Mouse (Mus musculus) heart, postnatal 25 days (tissue): ENCODE data around the gene Ankdd1a. TPM values are rescaled to one million over a fixed set of nuclear protein-coding genes. Genes with fewer than 3 reads are reported as not detected.

ENCODE experiments used
- DNase-seq: peaks from one replicate; pipeline ENCODE4 v3.0.0; 2022; ENCODE audit warnings: low spot score
- intact Hi-C: fragments of 180-260 bp; cut with DNase I; formaldehyde crosslinking; loops from one replicate; pipeline ENCODE4 v1.15.1; 2025
- total RNA-seq, 2 experiments: library from RNA; stranded (reverse); gene quantifications; 2 replicates each; pipeline ENCODE4 v1.2.3; 2021

Ankdd1a gene
- total RNA-seq: not detected

DNA sequence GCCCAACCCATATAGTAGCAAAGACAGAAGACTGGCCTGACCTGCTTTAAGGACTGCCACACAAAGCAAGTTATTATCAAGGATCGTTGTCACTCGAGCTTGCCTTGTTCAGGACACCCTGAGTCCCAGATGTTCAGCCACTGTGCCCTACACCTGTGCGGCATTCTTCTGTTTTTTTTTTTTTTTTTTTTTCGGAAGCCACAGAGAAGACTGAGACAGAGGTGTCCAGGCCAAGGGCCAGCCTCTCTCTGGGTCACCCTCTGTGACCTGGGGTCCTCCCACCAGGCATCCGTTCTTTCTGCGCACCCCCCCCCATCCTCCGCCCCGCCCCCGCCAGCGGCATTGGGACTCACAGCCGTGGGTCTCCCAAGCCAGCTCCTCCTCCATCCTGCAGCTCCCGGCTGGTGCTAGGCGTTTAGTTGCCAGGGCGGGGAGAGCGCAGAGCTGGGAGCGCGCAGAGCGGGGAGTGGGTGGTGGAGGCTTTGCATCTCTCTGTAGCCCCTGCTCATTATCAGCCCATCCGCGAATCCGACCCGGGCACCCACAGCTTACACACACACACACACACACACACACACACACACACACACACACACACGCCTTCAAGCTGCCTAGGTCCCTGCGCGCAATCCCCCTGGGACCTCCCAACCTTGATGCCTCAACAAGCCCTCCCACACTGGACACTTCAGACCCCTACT is at the start of gene Ankdd1a:
Ankdd1a (minus strand) TSS at position 387 of the 698 bp plus-strand sequence.
- no peak for DNase-seq
- intact Hi-C loops: loop anchor here (5.0 kb wide), 1 partner anchor 142 kb away; no protein-coding TSS in a partner anchor

GRCm38 (mm10) chr9:65569491-65569971 is 49.5 kb upstream of the Ankdd1a start:
- peak; percentile 73 for DNase-seq
- intact Hi-C loops: no loop called here

DNA sequence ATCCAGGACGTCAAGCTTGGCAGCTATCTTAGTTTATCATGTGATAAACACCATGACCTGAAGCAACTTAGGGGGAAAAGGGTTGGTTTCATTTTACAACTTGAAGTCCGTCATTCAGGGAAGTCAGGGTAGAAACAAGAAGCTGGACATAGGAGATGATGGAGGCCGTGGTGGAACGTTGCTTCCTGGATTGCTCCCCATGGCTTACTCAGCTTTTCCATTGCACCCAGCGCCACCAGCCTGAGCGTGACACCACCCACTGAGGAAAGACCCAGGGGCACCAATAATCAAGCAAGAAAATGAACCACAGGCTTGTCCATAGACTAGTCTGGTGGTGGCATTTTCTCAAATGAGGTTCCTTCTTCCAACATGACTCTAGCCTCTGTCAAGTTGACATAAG is 48.8 kb upstream of the Ankdd1a start:
- DNase-seq: no peak
- intact Hi-C loops: no loop called here

DNA sequence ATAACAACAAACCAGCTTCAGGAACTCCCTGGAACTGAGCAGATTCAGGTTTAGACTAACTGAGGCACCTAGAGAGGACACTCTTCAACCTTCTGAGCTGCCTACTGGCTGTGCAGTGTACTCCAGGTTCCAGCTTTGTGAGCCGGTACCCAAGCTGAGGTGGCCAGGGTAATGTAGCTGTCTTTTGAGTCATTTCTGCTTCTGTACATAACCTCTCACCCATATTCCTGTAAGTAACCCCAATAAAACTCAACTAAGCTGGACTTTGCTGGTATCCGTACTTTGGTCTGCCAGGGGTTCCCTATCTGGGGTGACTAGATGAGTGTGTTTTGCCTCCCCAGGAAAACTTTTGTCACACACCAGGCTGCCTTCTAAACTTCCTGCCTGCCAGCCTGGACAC is 44.7 kb upstream of the Ankdd1a start:
- no peak for DNase-seq
- intact Hi-C loops: no loop called here

GRCm38 (mm10) chr9:65563073-65563472 is 43.1 kb upstream of the Ankdd1a start:
- DNase-seq: no peak
- intact Hi-C loops: no loop called here

DNA sequence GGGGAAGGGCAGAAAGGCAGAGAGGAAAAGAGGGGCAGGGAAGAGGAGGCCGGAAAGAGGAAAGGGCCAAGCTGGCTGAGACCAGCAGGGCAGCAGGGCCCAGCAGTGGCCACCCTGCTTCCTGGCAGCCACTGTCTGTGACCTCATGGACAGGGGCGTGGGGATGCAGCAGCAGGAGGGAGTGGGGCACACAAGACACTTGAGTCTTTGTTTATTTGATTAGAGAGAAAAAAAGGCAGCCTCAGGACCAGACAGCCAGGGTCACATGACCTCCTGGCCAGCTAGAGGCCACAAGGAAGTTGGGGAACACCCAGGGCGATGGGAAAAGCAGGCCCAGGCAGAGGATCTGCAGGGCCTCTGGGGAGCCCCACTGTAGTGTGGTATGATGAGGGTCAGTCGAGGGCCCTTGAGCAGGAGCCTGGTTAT is 42.1 kb upstream of the Ankdd1a start:
- DNase-seq: peak; percentile 81
- intact Hi-C loops: no loop called here

- intact Hi-C loops: no loop called here
- DNase-seq: peak; percentile 41
Measured at GRCm38 (mm10) chr9:65561016-65561415, 41.0 kb upstream of the Ankdd1a start.

DNA sequence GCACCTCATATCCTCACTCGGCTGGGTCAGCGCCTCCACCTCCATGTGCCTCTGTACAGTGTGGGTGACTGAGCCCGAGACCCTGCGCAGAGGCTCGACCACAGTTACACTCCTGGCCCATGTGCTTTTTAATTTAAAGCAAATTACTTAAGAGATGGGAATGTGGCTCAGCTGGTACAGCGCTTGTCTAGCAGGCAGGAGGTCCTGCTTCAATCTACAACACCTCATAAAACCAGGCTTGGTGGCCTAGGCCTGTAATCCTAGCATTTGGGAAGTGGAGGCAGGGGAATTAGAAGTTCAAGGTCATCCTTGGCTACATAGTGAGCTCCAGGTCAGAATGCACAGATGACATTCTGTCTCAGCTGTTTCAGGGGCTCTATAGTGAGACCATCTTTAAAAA is 38.8 kb upstream of the Ankdd1a start:
- no peak for DNase-seq
- intact Hi-C loops: no loop called here

DNA sequence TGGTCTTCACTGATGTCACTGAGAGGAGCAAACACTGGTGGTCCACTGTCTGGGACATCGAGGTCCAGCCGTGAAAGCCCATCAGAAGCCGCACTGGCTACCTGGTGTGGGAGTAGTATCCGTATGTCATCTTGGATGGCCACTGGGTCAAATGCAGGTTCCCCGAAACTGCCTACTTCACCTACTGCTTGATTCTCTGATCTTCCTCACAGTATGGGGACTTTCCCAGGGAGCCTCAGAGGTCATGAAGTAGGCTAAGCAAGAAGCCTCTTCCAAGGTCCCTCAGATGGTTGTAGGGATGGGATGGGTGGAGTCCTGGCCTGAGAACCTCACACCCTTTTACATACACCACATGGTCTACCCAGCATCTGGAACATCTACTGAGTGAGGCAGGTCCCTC is 37.0 kb upstream of the Ankdd1a start:
- intact Hi-C loops: loop anchor here (2.0 kb wide), 1 partner anchor 20 kb away; no protein-coding TSS in a partner anchor
- no peak for DNase-seq

GRCm38 (mm10) chr9:65556349-65556748 is 36.4 kb upstream of the Ankdd1a start:
- intact Hi-C loops: loop anchor here (2.0 kb wide), 1 partner anchor 20 kb away; no protein-coding TSS in a partner anchor
- no peak for DNase-seq

GRCm38 (mm10) chr9:65555621-65556020 is 35.6 kb upstream of the Ankdd1a start:
- intact Hi-C loops: loop anchor here (2.0 kb wide), 1 partner anchor 21 kb away; no protein-coding TSS in a partner anchor
- DNase-seq: no peak

DNA sequence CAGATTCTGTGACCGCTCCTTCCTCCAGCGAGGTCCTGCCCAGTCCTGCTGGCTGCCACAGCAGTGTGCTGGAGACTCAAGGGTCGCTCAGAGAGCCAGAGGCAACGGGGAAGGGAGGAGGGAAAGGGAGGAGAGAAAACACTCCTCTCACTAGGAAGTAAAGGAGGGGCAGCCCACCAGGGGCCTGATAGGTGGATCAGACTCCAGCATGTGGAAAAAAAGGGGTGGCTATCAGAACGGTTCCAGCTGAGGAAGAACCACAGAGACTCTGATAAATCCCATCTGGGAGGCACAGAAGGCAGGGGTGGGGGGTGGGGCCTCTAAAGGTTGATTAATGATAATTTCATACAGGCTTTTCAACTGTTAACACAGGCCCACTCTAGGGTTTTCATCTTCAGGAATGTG is 35.0 kb upstream of the Ankdd1a start:
- intact Hi-C loops: no loop called here
- DNase-seq: no peak

GRCm38 (mm10) chr9:65552711-65553110 is 32.7 kb upstream of the Ankdd1a start:
- no peak for DNase-seq
- intact Hi-C loops: no loop called here

GRCm38 (mm10) chr9:65552141-65552540 is 32.1 kb upstream of the Ankdd1a start:
- intact Hi-C loops: no loop called here
- DNase-seq: no peak

DNA sequence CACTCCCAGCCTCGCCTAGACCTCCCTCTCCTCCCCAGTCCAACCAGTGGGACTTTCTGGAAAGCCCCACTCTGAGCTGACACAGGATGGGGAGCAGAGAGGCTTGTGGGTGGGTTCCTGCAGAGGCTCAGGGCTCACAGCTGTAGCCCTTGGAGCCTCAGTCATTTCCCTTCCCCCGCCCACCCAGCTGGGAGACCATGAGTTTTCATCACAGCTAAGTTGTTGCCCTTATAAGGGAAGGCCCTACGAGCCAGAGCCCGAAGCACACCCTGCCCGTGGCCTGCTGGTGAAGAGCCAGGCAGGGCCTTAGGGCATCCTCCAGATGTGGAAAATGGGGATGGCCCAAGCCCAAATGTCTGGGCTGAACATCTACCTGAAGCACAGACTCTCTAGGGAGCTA is 31.0 kb upstream of the Ankdd1a start:
- intact Hi-C loops: no loop called here
- peak; percentile 87 for DNase-seq

DNA sequence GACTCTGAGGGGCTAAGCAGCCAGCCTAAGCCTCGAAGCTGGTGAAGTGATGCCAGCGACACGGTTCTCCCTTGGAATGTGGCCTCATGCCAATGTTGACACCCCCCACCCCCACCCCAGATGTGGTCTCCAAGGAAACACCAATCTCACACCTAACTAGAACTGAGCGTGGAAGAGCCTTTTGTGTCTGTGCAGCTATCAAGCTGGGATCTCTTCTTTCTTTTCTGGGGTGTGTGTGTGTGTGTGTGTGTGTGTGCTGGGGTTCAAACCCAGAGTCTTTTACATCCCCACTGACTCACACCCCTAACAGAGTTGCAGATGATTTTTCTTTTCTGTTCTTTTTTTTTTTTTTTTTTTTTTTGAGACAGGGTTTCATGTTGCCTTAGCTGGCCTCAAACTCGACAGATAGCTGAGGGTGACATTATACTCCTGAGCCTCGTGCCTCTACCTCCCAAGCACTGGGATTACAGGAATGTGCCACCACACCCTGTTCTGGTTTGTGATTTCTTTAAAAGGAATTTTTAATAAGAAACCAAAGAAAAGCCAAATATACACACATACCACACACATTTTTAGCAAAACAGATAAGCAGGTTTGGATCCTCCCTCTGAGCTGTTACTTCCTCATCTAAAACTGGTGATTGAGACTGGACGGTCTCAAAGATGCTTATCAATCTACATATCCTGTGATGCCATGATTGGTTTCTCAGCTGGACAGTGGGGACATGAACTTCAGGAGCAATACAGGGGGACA is 30.3 kb upstream of the Ankdd1a start:
- no peak for DNase-seq
- intact Hi-C loops: no loop called here

DNA sequence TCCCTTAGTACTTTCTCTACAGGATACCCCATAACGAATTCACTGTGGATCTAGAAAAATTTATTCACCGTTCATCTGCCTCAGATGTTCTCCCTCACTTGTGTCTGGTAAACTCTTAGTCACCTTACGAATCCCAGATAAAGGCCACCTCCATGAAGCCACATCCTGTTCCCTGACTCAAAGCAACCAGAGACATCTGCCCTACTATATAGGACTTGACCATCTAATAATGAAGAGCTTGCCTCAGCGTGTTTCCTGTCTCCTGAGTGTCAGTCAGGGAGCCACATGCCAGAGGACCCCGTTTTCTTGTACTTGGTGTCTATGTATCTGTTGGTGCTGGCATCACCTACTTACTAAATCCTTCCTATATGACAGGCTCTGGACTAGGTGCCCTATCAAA is 29.6 kb upstream of the Ankdd1a start:
- DNase-seq: no peak
- intact Hi-C loops: loop anchor here (2.0 kb wide), 1 partner anchor 25 kb away; no protein-coding TSS in a partner anchor

DNA sequence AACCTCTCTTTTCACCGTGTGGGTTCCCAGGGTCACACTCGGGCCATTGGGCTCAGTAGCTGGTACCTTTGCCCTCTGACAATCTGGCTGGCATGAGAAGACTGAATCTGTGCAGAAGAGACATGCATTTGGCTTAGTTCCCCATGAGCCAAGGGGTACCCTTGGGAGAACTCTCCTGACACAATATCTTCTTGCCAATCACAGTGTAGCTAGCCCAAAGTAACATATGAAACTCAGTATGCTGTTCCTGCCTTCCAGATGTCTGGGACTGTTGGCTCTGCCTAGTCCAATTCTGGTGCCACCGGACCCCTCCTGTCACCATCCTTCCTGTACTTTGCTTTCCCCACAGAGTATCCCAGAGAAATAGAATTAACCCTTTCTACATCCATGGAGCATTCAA is 29.1 kb upstream of the Ankdd1a start:
- DNase-seq: no peak
- intact Hi-C loops: loop anchor here (2.0 kb wide), 1 partner anchor 24 kb away; no protein-coding TSS in a partner anchor

GRCm38 (mm10) chr9:65548311-65548710 is 28.3 kb upstream of the Ankdd1a start:
- intact Hi-C loops: loop anchor here (2.0 kb wide), 1 partner anchor 24 kb away; no protein-coding TSS in a partner anchor
- no peak for DNase-seq

DNA sequence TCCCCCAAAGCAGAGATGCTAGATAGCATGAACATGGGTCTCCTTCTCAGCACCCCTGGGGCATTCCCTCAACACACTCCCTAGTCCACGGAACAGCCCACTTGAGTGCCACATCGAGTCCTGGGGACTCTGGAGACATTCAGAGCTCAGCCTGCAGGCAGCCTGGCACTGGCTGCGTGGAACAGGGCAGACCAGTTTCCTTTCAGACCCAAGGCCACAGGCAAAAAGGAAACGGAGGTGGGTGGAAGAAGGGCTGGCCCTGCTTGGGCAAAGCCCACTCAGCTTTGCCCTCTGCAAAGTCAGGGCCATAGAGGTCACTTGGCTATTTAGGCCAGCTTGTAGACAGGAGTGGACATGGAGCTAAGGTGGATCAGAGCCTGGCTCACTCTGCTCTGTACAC is 27.9 kb upstream of the Ankdd1a start:
- DNase-seq: no peak
- intact Hi-C loops: loop anchor here (2.0 kb wide), 1 partner anchor 23 kb away; no protein-coding TSS in a partner anchor

DNA sequence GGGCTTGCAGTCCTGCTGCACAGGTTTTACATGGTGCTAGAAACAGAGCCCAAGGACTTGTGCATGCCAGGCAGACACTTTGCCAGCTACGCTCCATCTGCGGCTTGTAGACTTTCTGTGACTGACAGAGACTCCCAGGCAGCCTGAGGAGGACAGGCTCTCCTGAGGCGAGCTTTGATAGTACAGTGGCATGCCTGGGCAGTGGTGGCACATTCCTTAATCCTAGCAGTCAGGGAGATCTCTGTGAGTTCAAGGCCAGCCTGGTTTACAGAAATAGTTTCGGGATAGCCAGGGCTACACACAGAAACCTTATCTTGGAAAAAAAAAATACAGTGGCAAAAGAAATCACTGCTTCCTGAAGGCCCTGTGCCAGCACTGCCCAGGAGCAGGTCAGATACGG is 27.1 kb upstream of the Ankdd1a start:
- DNase-seq: no peak
- intact Hi-C loops: no loop called here
